8 mouse cellular contexts compared by ENCODE assay signal in genomic region chr17:24942453-24942852, GRCm38 (mm10). TPM values are rescaled to one million over a fixed set of nuclear protein-coding genes. Genes with fewer than 3 reads are reported as not detected.
DNase-seq lines count a peak whose midpoint lies in the region; ATAC-seq and TF ChIP-seq lines count a peak whose summit lies in the region.
"Not testable (repeated sequence)": the region's sequence is repeated elsewhere in the genome, so short reads cannot be mapped to it uniquely, and the experiment has no call there.

No protein-coding gene starts in this region.

- H3K9me3 ChIP-seq in neural tube, embryonic 14.5 days (ENCODE audit: control insufficient read depth, low read length); stomach, embryonic 15.5 days: not testable (repeated sequence)

- peaks cover 21% of the 10 kb centered on the region for H3K36me3 ChIP-seq in neural tube, embryonic 14.5 days (ENCODE audit: control insufficient read depth, insufficient read depth, low read length)
- peaks cover 17% of the 10 kb centered on the region for H3K36me3 ChIP-seq in stomach, embryonic 15.5 days

- WGBS in neural tube, embryonic 14.5 days: 22% methylated on average over 2 of the region's 2 CpGs
- 9% methylated on average over 2 of the region's 2 CpGs for WGBS in stomach, embryonic 15.5 days

- not testable (repeated sequence) for H3K27ac ChIP-seq in bone marrow macrophage, adult 2 months (ENCODE audit: insufficient read depth, low read depth, low read length); neural tube, embryonic 14.5 days (ENCODE audit: low read depth, low read length); stomach, embryonic 15.5 days

- DNase-seq in heart, postnatal 4 days: peak; percentile 61
- DNase-seq in layer of hippocampus, adult 11-12 months (ENCODE audit: low spot score): peak; percentile 61
- peak; percentile 40 to 47 for DNase-seq in lung, adult 18-20 months

- H3K4me1 ChIP-seq in bone marrow macrophage, adult 2 months (ENCODE audit: control insufficient read depth, insufficient read depth, low read length); neural tube, embryonic 14.5 days (ENCODE audit: control insufficient read depth, insufficient read depth, low read length); stomach, embryonic 15.5 days: not testable (repeated sequence)

- not testable (repeated sequence) for H3K9ac ChIP-seq in neural tube, embryonic 14.5 days (replicated peaks; ENCODE audit: low read depth, low read length); stomach, embryonic 15.5 days

- not testable (repeated sequence) for H3K4me2 ChIP-seq in neural tube, embryonic 14.5 days (ENCODE audit: low read depth, low read length); stomach, embryonic 15.5 days

- peak; percentile 48 for TF ChIP-seq CTCF in bone marrow macrophage, adult 2 months (IDR thresholded peaks at IDR 0.05; ENCODE audit: low read depth, low read length)

- H3K27me3 ChIP-seq in neural tube, embryonic 14.5 days (ENCODE audit: control insufficient read depth, insufficient read depth, low read length); stomach, embryonic 15.5 days (replicated peaks): not testable (repeated sequence)

- H3K4me3 ChIP-seq in bone marrow macrophage, adult 2 months (ENCODE audit: insufficient read depth, low read length); neural tube, embryonic 14.5 days (ENCODE audit: low read depth, low read length); stomach, embryonic 15.5 days (replicated peaks): not testable (repeated sequence)

- peak; percentile 71 for ATAC-seq in CD4-positive, CD25-positive, alpha-beta regulatory T cell, adult 4 months
- peak; percentile 84 for ATAC-seq in erythroid progenitor cell, adult 5-6 weeks (replicated peaks; ENCODE audit: low FRiP score, poor library complexity, severe bottlenecking)
- ATAC-seq in neural tube, embryonic 14.5 days (ENCODE audit: low read depth): 0 out of 2 replicates have a peak, but pooled peaks have one; percentile 69
- 0 out of 2 replicates have a peak, but pooled peaks have one; percentile 65 for ATAC-seq in stomach, embryonic 15.5 days (ENCODE audit: insufficient read depth, low FRiP score, low read depth)

- not testable (repeated sequence) for TF ChIP-seq POLR2A in bone marrow macrophage, adult 2 months (IDR thresholded peaks at IDR 0.05; ENCODE audit: borderline replicate concordance, low read depth, low read length)

RNA-seq across cellular contexts. Expression of gene Mapk8ip3, which starts 5.7 kb away (rescaled TPM):
- polyA plus RNA-seq in CD4-positive, CD25-positive, alpha-beta regulatory T cell, adult 4 months (2017; shearing (Covaris generic)): 10 to 100 TPM; 31.7 to 41.9 TPM
- 56.7 and 64.0 TPM in 2 replicates for polyA plus RNA-seq in bone marrow macrophage, adult 2 months (2012; ENCODE audit: insufficient read depth, insufficient read length, missing spikeins)
- total RNA-seq in erythroid progenitor cell, adult 5-6 weeks (2015; ENCODE audit: low replicate concordance): 132 and 177 TPM in 2 replicates
- total RNA-seq in erythroid progenitor cell, adult 5-6 weeks (2017; ENCODE audit: low replicate concordance): 264 and 268 TPM in 2 replicates
- 10 to 100 TPM; 66.5 to 68.5 TPM for total RNA-seq in heart, postnatal 4 days (2021)
- 88.5 and 93.4 TPM in 2 replicates for polyA plus RNA-seq in neural tube, embryonic 14.5 days (2014; fragmentation: Nextera tagmentation; extraction: Ambion mirVana)
- polyA plus RNA-seq in stomach, embryonic 15.5 days (2015; fragmentation: Nextera tagmentation; extraction: Ambion mirVana): 29.2 and 31.3 TPM in 2 replicates

RNA-seq across cellular contexts. Expression of gene Jpt2, which starts 18.0 kb away (rescaled TPM):
- polyA plus RNA-seq in CD4-positive, CD25-positive, alpha-beta regulatory T cell, adult 4 months (2017; shearing (Covaris generic)): 10 to 100 TPM; 28.2 to 39.5 TPM
- polyA plus RNA-seq in bone marrow macrophage, adult 2 months (2012; ENCODE audit: insufficient read depth, insufficient read length, missing spikeins): 35.7 and 42.4 TPM in 2 replicates
- 33.2 and 39.0 TPM in 2 replicates for total RNA-seq in erythroid progenitor cell, adult 5-6 weeks (2015; ENCODE audit: low replicate concordance)
- total RNA-seq in erythroid progenitor cell, adult 5-6 weeks (2017; ENCODE audit: low replicate concordance): 21.4 and 25.6 TPM in 2 replicates
- 10 to 100 TPM; 43.6 to 49.9 TPM for total RNA-seq in heart, postnatal 4 days (2021)
- 50.0 and 59.8 TPM in 2 replicates for polyA plus RNA-seq in neural tube, embryonic 14.5 days (2014; fragmentation: Nextera tagmentation; extraction: Ambion mirVana)
- polyA plus RNA-seq in stomach, embryonic 15.5 days (2015; fragmentation: Nextera tagmentation; extraction: Ambion mirVana): 183 and 204 TPM in 2 replicates

RNA-seq across cellular contexts. Expression of gene Nme3, which starts 46.2 kb away (rescaled TPM):
- polyA plus RNA-seq in CD4-positive, CD25-positive, alpha-beta regulatory T cell, adult 4 months (2017; shearing (Covaris generic)): 10 to 100 TPM; 40.7 to 52.5 TPM
- polyA plus RNA-seq in bone marrow macrophage, adult 2 months (2012; ENCODE audit: insufficient read depth, insufficient read length, missing spikeins): 37.2 and 38.5 TPM in 2 replicates
- 151 and 169 TPM in 2 replicates for total RNA-seq in erythroid progenitor cell, adult 5-6 weeks (2015; ENCODE audit: low replicate concordance)
- total RNA-seq in erythroid progenitor cell, adult 5-6 weeks (2017; ENCODE audit: low replicate concordance): 95.5 and 101 TPM in 2 replicates
- 10 to 100 TPM; 33.6 to 42.8 TPM for total RNA-seq in heart, postnatal 4 days (2021)
- polyA plus RNA-seq in neural tube, embryonic 14.5 days (2014; fragmentation: Nextera tagmentation; extraction: Ambion mirVana): 98.0 and 115 TPM in 2 replicates
- 77.5 and 79.8 TPM in 2 replicates for polyA plus RNA-seq in stomach, embryonic 15.5 days (2015; fragmentation: Nextera tagmentation; extraction: Ambion mirVana)

RNA-seq across cellular contexts. Expression of gene Mrps34, which starts 47.5 kb away (rescaled TPM):
- 10 to 100 TPM; 74.5 to 78.5 TPM for polyA plus RNA-seq in CD4-positive, CD25-positive, alpha-beta regulatory T cell, adult 4 months (2017; shearing (Covaris generic))
- polyA plus RNA-seq in bone marrow macrophage, adult 2 months (2012; ENCODE audit: insufficient read depth, insufficient read length, missing spikeins): 25.6 and 34.9 TPM in 2 replicates
- 8.3 and 9.6 TPM in 2 replicates for total RNA-seq in erythroid progenitor cell, adult 5-6 weeks (2015; ENCODE audit: low replicate concordance)
- total RNA-seq in erythroid progenitor cell, adult 5-6 weeks (2017; ENCODE audit: low replicate concordance): 9.1 and 19.4 TPM in 2 replicates
- 10 to 100 TPM; 93.6 to 97.0 TPM for total RNA-seq in heart, postnatal 4 days (2021)
- 85.5 and 86.4 TPM in 2 replicates for polyA plus RNA-seq in neural tube, embryonic 14.5 days (2014; fragmentation: Nextera tagmentation; extraction: Ambion mirVana)
- polyA plus RNA-seq in stomach, embryonic 15.5 days (2015; fragmentation: Nextera tagmentation; extraction: Ambion mirVana): 102 and 112 TPM in 2 replicates

RNA-seq across cellular contexts. Expression of gene Eme2, which starts 47.6 kb away (rescaled TPM):
- 10 to 100 TPM; 19.9 to 41.4 TPM for polyA plus RNA-seq in CD4-positive, CD25-positive, alpha-beta regulatory T cell, adult 4 months (2017; shearing (Covaris generic))
- polyA plus RNA-seq in bone marrow macrophage, adult 2 months (2012; ENCODE audit: insufficient read depth, insufficient read length, missing spikeins): 5.9 and 7.1 TPM in 2 replicates
- 6.3 and 14.4 TPM in 2 replicates for total RNA-seq in erythroid progenitor cell, adult 5-6 weeks (2015; ENCODE audit: low replicate concordance)
- 12.7 and 24.5 TPM in 2 replicates for total RNA-seq in erythroid progenitor cell, adult 5-6 weeks (2017; ENCODE audit: low replicate concordance)
- 10 to 100 TPM; 24.8 to 27.1 TPM for total RNA-seq in heart, postnatal 4 days (2021)
- 21.4 and 23.7 TPM in 2 replicates for polyA plus RNA-seq in neural tube, embryonic 14.5 days (2014; fragmentation: Nextera tagmentation; extraction: Ambion mirVana)
- 26.3 and 29.3 TPM in 2 replicates for polyA plus RNA-seq in stomach, embryonic 15.5 days (2015; fragmentation: Nextera tagmentation; extraction: Ambion mirVana)
